Mouse (Mus musculus) midbrain, embryonic 14.5 days (tissue): ENCODE measurements at regions not wholly inside any gene's neighbourhood (a gene's known extent, or its start where the extent isn't known, plus 50 kb on each side); places are given as distances from the start of the nearest gene placed in this dataset.

Source experiments
- ATAC-seq: fragments of 200-750 bp; cut with Nextera tagmentation; 2 replicates; pipeline ENCODE4 v1.8.0; 2017; ENCODE audit warnings: moderate number of reproducible peaks, moderate library complexity; ENCODE audit not compliant: low FRiP score, low TSS enrichment
- DNase-seq: peaks from one replicate; pipeline ENCODE4 v3.0.0-alpha.2; 2015
- H3K27ac ChIP-seq: fragments of 300-500 bp; sonication (generic); replicated peaks from 2 replicates; pipeline ENCODE4 v1.5.1; 2014; ENCODE audit warnings: mild to moderate bottlenecking, low read depth, low read length, moderate library complexity
- H3K27me3 ChIP-seq: fragments of 300-500 bp; sonication (generic); 2 replicates; pipeline ENCODE4 v1.6.1; 2014; ENCODE audit warnings: low read length, control low read depth, mixed read lengths; ENCODE audit not compliant: control insufficient read depth, insufficient read depth
- H3K36me3 ChIP-seq: fragments of 300-500 bp; sonication (generic); 2 replicates; pipeline ENCODE4 v1.6.1; 2014; ENCODE audit warnings: low read length, control low read depth; ENCODE audit not compliant: control insufficient read depth, insufficient read depth
- H3K4me1 ChIP-seq: fragments of 300-500 bp; sonication (generic); 2 replicates; pipeline ENCODE4 v1.6.1; 2014; ENCODE audit warnings: mild to moderate bottlenecking, antibody characterized with exemption, low read length, control low read depth; ENCODE audit not compliant: control insufficient read depth, insufficient read depth
- H3K4me2 ChIP-seq: fragments of 300-500 bp; sonication (generic); 2 replicates; pipeline ENCODE4 v1.6.1; 2014; ENCODE audit warnings: mild to moderate bottlenecking, low read length, moderate library complexity
- H3K4me3 ChIP-seq: fragments of 300-500 bp; sonication (generic); replicated peaks from 2 replicates; pipeline ENCODE4 v1.5.1; 2014; ENCODE audit warnings: low read depth, low read length
- H3K9ac ChIP-seq: fragments of 300-500 bp; sonication (generic); replicated peaks from 2 replicates; pipeline ENCODE4 v1.6.1; 2014; ENCODE audit warnings: mild to moderate bottlenecking, low read length, moderate library complexity
- H3K9me3 ChIP-seq: fragments of 300-500 bp; sonication (generic); 2 replicates; pipeline ENCODE4 v1.6.1; 2016; ENCODE audit warnings: low read length, control low read depth, mixed read lengths; ENCODE audit not compliant: control insufficient read depth
- WGBS: fragments of 180-500 bp; shearing (Covaris S2); extraction: QIAGEN DNeasy Blood & Tissue Kit; methylation state at CpG from one replicate; pipeline ENCODE4 v1.1.7; 2014; 5-methylcytosine and 5-hydroxymethylcytosine counted together

GRCm38 (mm10) chr7:65772845-65773244 lies 81.9 kb downstream of the Tm2d3 start:
- DNase-seq (no peak), ATAC-seq (no peak)
- Histone ChIP-seq H3K4me3 (no peak overlapping the region), H3K9ac (no peak overlapping the region), H3K27me3 (no peaks in the 10 kb centered on the region), H3K4me2 (no peak overlapping the region), H3K36me3 (no peaks in the 10 kb centered on the region), H3K9me3 (no peaks in the 10 kb centered on the region), H3K27ac (no peak overlapping the region), H3K4me1 (no peaks in the 10 kb centered on the region)
- 74% methylated on average over 3 of the region's 3 CpGs for WGBS

- Histone ChIP-seq H3K9ac (no peak overlapping the region), H3K9me3 (no peaks in the 10 kb centered on the region), H3K4me2 (no peak overlapping the region), H3K36me3 (no peaks in the 10 kb centered on the region), H3K27me3 (no peaks in the 10 kb centered on the region), H3K4me1 (no peaks in the 10 kb centered on the region), H3K4me3 (no peak overlapping the region), H3K27ac (no peak overlapping the region)
- 60% methylated on average over 2 of the region's 2 CpGs for WGBS
- no peak for ATAC-seq
- no peak for DNase-seq
Measured at GRCm38 (mm10) chr7:65773948-65774347, 83.0 kb downstream of the Tm2d3 start.

GRCm38 (mm10) chr7:65774388-65775015 lies 83.5 kb downstream of the Tm2d3 start:
- no peak overlapping the region for H3K9ac ChIP-seq
- H3K4me3 ChIP-seq = no peak overlapping the region
- no peaks in the 10 kb centered on the region for H3K4me1 ChIP-seq
- no peak overlapping the region for H3K27ac ChIP-seq
- DNase-seq = no peak
- WGBS = 96% methylated on average over 11 of the region's 11 CpGs
- no peak overlapping the region for H3K4me2 ChIP-seq
- no peaks in the 10 kb centered on the region for H3K36me3 ChIP-seq
- H3K9me3 ChIP-seq = no peaks in the 10 kb centered on the region
- no peak for ATAC-seq
- no peaks in the 10 kb centered on the region for H3K27me3 ChIP-seq

- Histone ChIP-seq H3K9ac (no peak overlapping the region), H3K9me3 (no peaks in the 10 kb centered on the region), H3K27ac (no peak overlapping the region), H3K36me3 (no peaks in the 10 kb centered on the region), H3K27me3 (no peaks in the 10 kb centered on the region), H3K4me1 (no peaks in the 10 kb centered on the region), H3K4me2 (no peak overlapping the region), H3K4me3 (no peak overlapping the region)
- DNase-seq (no peak), ATAC-seq (no peak)
- 93% methylated on average over 3 of the region's 3 CpGs for WGBS
Measured at GRCm38 (mm10) chr7:65775016-65775415, 84.0 kb downstream of the Tm2d3 start.

- WGBS = 85% methylated on average over 14 of the region's 14 CpGs
- Histone ChIP-seq H3K9ac (no peak overlapping the region), H3K27me3 (no peaks in the 10 kb centered on the region), H3K4me3 (no peak overlapping the region), H3K9me3 (no peaks in the 10 kb centered on the region), H3K4me1 (no peaks in the 10 kb centered on the region), H3K36me3 (no peaks in the 10 kb centered on the region), H3K27ac (no peak overlapping the region), H3K4me2 (no peak overlapping the region)
- ATAC-seq = no peak
- no peak for DNase-seq
Measured at GRCm38 (mm10) chr7:65779716-65780372, 81.7 kb upstream of the Pcsk6 start.

GRCm38 (mm10) chr7:65780578-65781370 lies 80.8 kb upstream of the Pcsk6 start:
- no peak overlapping the region for H3K9ac ChIP-seq
- no peak overlapping the region for H3K4me3 ChIP-seq
- DNase-seq (peak; percentile 8), ATAC-seq (no peak)
- H3K36me3 ChIP-seq = no peaks in the 10 kb centered on the region
- no peaks in the 10 kb centered on the region for H3K4me1 ChIP-seq
- H3K4me2 ChIP-seq = no peak overlapping the region
- 71% methylated on average over 9 of the region's 9 CpGs for WGBS
- no peak overlapping the region for H3K27ac ChIP-seq
- H3K27me3 ChIP-seq = no peaks in the 10 kb centered on the region
- H3K9me3 ChIP-seq = no peaks in the 10 kb centered on the region

GRCm38 (mm10) chr7:65782024-65782423 lies 79.5 kb upstream of the Pcsk6 start:
- Histone ChIP-seq H3K9me3 (no peaks in the 10 kb centered on the region), H3K4me2 (no peak overlapping the region), H3K4me1 (no peaks in the 10 kb centered on the region), H3K9ac (no peak overlapping the region), H3K27me3 (no peaks in the 10 kb centered on the region), H3K27ac (no peak overlapping the region), H3K36me3 (no peaks in the 10 kb centered on the region), H3K4me3 (no peak overlapping the region)
- no peak for ATAC-seq
- 90% methylated on average over 7 of the region's 7 CpGs for WGBS
- no peak for DNase-seq

- H3K27ac ChIP-seq = no peak overlapping the region
- DNase-seq (no peak), ATAC-seq (no peak)
- no peaks in the 10 kb centered on the region for H3K4me1 ChIP-seq
- WGBS = 48% methylated on average over 4 of the region's 4 CpGs
- H3K27me3 ChIP-seq = no peaks in the 10 kb centered on the region
- no peaks in the 10 kb centered on the region for H3K9me3 ChIP-seq
- no peak overlapping the region for H3K9ac ChIP-seq
- no peak overlapping the region for H3K4me2 ChIP-seq
- H3K4me3 ChIP-seq = no peak overlapping the region
- no peaks in the 10 kb centered on the region for H3K36me3 ChIP-seq
Measured at GRCm38 (mm10) chr7:65783773-65784172, 77.8 kb upstream of the Pcsk6 start.
